Mouse (Mus musculus): Measurements from ENCODE around the gene Ppil3.

Ppil3 gene

GRCm38 (mm10) chr1:58445143-58445722, at the start of gene Ppil3, which contains the start of gene Nif3l1:
Gene Ppil3 (minus strand): TSS chr1:58445486.
Gene Nif3l1 (plus strand): TSS chr1:58445151.
- DNase-seq (ENCODE audit: low read depth, low spot score) = peak; percentile 36

GRCm38 (mm10) chr1:58482647-58483046, 37.4 kb upstream of the Ppil3 start:
- DNase-seq (ENCODE audit: low read depth, low spot score) = no peak

- no peak for DNase-seq (ENCODE audit: low read depth, low spot score)
Observed at GRCm38 (mm10) chr1:58475662-58476061, 30.4 kb upstream of the Ppil3 start.

- DNase-seq (ENCODE audit: low read depth, low spot score) = no peak
Observed at GRCm38 (mm10) chr1:58465561-58465960, 20.3 kb upstream of the Ppil3 start.

GRCm38 (mm10) chr1:58465042-58465441, 19.8 kb upstream of the Ppil3 start:
- no peak for DNase-seq (ENCODE audit: low read depth, low spot score)

- DNase-seq (ENCODE audit: low read depth, low spot score) = no peak
Observed at GRCm38 (mm10) chr1:58463935-58464334, 18.6 kb upstream of the Ppil3 start.

GRCm38 (mm10) chr1:58460566-58460965, 15.3 kb upstream of the Ppil3 start:
- DNase-seq (ENCODE audit: low read depth, low spot score) = no peak

- DNase-seq (ENCODE audit: low read depth, low spot score) = no peak
Observed at GRCm38 (mm10) chr1:58458867-58459266, 13.6 kb upstream of the Ppil3 start.

- no peak for DNase-seq (ENCODE audit: low read depth, low spot score)
Observed at GRCm38 (mm10) chr1:58458175-58458574, 12.9 kb upstream of the Ppil3 start.

GRCm38 (mm10) chr1:58454316-58454715, 9.0 kb upstream of the Ppil3 start:
- no peak for DNase-seq (ENCODE audit: low read depth, low spot score)

- no peak for DNase-seq (ENCODE audit: low read depth, low spot score)
Observed at GRCm38 (mm10) chr1:58448396-58448795, 3.1 kb upstream of the Ppil3 start.

- no peak for DNase-seq (ENCODE audit: low read depth, low spot score)
Observed at GRCm38 (mm10) chr1:58447766-58448165, 2.5 kb upstream of the Ppil3 start.

- no peak for DNase-seq (ENCODE audit: low read depth, low spot score)
Observed at GRCm38 (mm10) chr1:58445861-58446260, 575 bp upstream of the Ppil3 start.

- no peak for DNase-seq (ENCODE audit: low read depth, low spot score)
Observed at GRCm38 (mm10) chr1:58444691-58445090, 595 bp downstream of the Ppil3 start.

GRCm38 (mm10) chr1:58424551-58424950, 20.7 kb downstream of the Ppil3 start:
- no peak for DNase-seq (ENCODE audit: low read depth, low spot score)

GRCm38 (mm10) chr1:58423371-58424248, 21.7 kb downstream of the Ppil3 start, which contains the start of gene Clk1:
Gene Clk1 (minus strand): TSS chr1:58424066.
- peak; percentile 89 for DNase-seq (ENCODE audit: low read depth, low spot score)

- DNase-seq (ENCODE audit: low read depth, low spot score) = peak; percentile 75
Observed at GRCm38 (mm10) chr1:58422879-58423278, 22.4 kb downstream of the Ppil3 start.

- no peak for DNase-seq (ENCODE audit: low read depth, low spot score)
Observed at GRCm38 (mm10) chr1:58420961-58421360, 24.3 kb downstream of the Ppil3 start.

GRCm38 (mm10) chr1:58420032-58420431, 25.3 kb downstream of the Ppil3 start:
- DNase-seq (ENCODE audit: low read depth, low spot score) = no peak

- DNase-seq (ENCODE audit: low read depth, low spot score) = no peak
Observed at GRCm38 (mm10) chr1:58416048-58416447, 29.2 kb downstream of the Ppil3 start.

GRCm38 (mm10) chr1:58415442-58415841, 29.8 kb downstream of the Ppil3 start:
- no peak for DNase-seq (ENCODE audit: low read depth, low spot score)

- no peak for DNase-seq (ENCODE audit: low read depth, low spot score)
Observed at GRCm38 (mm10) chr1:58410776-58411175, 34.5 kb downstream of the Ppil3 start.

GRCm38 (mm10) chr1:58410198-58410588, 35.1 kb downstream of the Ppil3 start:
- DNase-seq (ENCODE audit: low read depth, low spot score) = no peak
